Mouse (Mus musculus): ENCODE results near the gene Cyp26b1.

DNA sequence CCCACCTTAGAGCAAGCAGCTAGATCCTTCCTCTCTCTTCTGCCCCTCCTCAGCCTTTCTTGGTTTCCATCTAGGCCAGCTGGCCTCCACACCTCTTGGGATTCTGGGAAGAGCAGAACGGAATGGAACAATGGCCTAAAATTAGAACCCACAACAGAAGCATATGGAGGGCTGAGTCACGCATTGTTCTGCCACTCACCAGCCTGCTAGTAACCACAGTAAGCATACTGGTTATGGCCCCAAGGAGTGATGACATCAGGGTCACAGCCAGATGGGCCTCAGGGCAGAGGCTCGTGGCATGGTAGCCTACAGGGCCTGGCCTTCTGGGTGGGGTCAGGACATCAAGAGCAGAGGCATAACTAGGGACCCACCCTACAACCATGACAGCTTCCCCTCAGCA is 58.8 kb downstream of the Cyp26b1 start:
- no peak for TF ChIP-seq EP300 (optimal IDR thresholded peaks at IDR 0.05)
- TF ChIP-seq CTCF (IDR thresholded peaks at IDR 0.05; ENCODE audit: low read depth): no peak
